Mouse (Mus musculus) retina, postnatal 7 days (tissue): ENCODE data around the gene Ddx54.

Source experiments
- DNase-seq: peaks from one replicate; pipeline ENCODE4 v3.0.0-alpha.2; 2012; ENCODE audit warnings: low read depth, low spot score

The Ddx54 gene

GRCm38 (mm10) chr5:120611416-120611815 is 1.1 kb upstream of the Ddx54 start:
- DNase-seq = no peak

GRCm38 (mm10) chr5:120612822-120613604 is 474 bp downstream of the Ddx54 start:
- peak; percentile 100 for DNase-seq

GRCm38 (mm10) chr5:120615903-120616302 is 3.4 kb downstream of the Ddx54 start:
- no peak for DNase-seq

- no peak for DNase-seq
Measured at GRCm38 (mm10) chr5:120618778-120619177, 6.2 kb downstream of the Ddx54 start.

GRCm38 (mm10) chr5:120619201-120619600 is 6.7 kb downstream of the Ddx54 start:
- no peak for DNase-seq

DNA sequence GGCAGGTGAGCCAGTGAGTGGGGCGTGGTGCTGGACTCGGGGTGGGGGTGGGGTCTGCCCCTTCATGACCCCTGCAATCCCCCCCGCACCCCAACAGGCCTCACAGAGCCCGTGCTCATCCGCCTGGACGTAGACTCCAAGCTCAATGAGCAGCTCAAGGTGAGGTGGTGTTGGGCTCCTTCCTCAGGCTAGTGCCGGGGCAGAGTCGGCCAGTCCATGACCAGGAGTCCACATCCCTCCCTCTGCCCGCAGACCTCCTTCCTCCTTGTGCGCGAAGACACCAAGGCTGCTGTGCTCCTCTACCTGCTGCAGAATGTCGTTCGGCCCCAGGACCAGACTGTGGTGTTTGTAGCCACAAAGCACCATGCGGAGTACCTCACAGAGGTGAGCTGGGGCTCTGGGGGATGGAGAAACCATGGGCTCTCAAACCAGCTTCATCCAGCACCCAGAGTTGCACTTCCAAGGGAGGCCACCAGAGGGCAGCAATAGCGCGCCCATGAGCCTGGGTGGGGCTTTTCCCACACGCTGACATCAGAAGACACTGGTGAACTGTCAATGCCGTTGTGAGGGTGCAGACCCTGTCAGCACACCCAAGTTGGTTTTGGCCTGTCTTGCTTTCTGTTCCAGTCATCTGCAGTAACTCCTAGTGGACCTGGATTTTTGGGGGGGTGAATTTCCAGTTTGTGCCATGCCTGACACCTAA is 8.0 kb downstream of the Ddx54 start:
- DNase-seq = peak; percentile 76

- no peak for DNase-seq
Measured at GRCm38 (mm10) chr5:120621078-120621765, 8.7 kb downstream of the Ddx54 start.

DNA sequence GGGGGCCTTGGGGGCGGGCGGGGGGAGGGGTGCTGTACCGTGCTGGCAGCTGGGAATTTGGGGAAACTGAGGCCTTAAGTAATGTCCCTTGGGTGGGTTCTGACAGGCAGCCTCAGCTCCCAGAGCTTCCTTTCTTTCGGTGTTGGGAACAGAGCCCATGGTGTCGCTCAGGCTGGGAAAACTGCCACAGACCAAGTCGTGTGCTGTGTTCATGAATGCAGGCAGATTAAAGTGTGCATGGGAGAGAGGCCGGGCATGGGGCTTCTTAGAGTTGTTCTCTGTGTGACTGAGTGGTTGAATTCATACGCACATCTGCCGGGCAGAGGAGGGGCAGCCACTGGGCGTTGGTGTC is 9.3 kb downstream of the Ddx54 start:
- no peak for DNase-seq

DNA sequence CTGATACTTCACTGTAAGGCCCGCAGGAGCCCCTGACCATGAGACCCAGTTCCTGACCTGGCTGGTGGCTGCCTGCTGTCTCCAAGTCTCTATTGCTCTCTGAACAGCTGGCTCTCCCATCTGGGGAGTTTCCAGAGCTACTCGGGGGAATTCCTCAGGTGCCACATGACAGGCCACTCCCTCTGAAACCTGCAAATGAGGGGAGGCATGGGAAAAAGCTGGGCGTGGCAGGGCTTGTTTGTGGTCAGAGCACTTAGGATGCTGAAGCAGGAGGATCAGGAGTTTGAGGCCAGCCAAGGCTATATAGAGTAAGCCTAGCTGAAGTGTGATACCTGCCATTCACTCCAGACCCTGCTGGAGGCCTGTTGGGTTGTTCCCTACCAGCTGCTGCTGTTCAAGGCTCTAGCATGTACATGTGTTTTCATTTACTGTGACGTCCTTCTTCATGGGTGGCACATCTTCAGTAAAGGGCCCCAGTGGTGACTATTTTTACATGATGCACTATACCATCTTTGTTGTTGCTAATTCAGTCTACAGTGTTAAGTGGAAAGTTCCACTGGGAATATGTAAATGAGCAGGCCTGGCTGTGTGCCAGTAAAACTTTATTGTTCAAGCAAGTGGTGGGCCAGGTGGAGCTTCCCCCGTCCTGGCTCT is 9.8 kb downstream of the Ddx54 start:
- DNase-seq = no peak

DNA sequence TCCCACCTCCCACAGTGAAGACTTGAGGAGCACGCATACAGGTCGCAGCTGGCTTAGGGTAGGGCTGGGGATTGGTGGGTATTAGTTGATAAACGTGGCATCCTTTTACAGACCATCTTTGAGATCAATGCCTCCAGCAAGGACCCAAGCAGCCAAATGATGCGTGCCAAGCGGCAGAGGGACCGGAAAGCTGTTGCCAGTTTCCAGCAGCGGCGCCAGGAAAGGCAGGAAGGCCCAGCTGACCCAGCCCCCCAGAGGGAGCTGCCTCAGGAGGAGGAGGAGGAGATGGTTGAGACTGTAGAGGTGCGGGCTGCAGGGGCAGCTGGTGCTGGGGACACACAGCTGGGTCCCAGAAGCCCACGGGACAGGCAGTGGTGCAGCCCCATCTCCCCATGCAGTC is 11.9 kb downstream of the Ddx54 start:
- DNase-seq = no peak

GRCm38 (mm10) chr5:120626399-120626798 is 13.9 kb downstream of the Ddx54 start:
- no peak for DNase-seq

DNA sequence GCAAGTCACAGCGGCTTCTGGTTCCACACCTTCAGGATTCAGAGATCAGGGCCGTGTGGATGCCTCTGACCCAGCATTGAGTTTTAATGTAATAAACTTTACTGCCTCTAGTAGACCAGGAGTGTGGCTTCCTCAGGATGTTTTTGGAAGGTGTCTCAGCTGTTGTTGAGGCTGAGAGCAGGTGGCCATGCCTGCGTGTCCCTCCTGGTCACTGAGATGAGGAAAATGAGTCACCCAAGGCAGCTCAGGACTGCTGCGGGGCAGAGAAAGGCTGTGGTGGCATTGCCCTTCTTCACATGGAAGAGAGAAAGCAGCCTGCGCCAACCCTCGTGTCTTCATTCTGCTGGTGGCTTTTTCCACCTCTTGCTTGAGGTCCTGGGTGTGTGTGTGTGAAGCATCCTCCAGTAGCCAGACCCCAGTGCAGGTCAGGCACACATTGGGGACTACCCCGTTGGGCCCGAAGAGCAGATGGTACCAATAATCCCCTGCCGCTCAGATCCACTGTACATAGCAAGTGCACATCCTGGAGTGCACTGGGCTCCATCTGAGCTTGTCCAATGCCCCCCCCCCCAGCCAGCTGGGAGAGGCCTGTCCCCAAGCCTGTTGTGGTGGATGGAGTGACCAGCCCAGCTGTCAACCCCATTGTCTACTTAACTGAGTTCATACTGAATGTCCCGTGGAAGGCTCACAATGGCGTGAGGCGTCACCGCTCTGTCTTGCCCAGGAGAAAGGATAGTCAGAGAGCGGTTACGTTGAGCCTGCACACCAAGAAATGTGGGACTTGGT is 15.2 kb downstream of the Ddx54 start:
- no peak for DNase-seq

DNA sequence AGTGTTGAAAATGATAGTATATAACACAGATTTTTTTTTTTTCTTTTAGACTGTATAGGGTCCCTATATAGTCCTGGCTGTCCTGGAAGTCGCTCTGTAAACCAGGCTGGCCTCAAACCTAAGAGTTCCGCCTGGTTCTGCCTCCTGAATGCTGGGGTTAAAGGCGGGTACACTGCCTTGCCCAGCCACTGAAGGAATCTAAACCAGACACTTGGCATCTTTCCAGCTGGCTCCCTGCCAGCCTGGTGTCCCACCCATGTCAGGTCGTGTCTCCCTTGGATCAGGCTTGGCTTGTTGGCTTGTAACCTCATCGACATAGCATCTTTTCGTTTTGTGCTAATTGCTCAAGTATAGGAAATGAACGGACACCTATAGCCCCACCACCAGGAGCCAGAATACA is 16.1 kb downstream of the Ddx54 start:
- no peak for DNase-seq

GRCm38 (mm10) chr5:120631128-120631527 is 18.6 kb downstream of the Ddx54 start:
- DNase-seq = no peak

DNA sequence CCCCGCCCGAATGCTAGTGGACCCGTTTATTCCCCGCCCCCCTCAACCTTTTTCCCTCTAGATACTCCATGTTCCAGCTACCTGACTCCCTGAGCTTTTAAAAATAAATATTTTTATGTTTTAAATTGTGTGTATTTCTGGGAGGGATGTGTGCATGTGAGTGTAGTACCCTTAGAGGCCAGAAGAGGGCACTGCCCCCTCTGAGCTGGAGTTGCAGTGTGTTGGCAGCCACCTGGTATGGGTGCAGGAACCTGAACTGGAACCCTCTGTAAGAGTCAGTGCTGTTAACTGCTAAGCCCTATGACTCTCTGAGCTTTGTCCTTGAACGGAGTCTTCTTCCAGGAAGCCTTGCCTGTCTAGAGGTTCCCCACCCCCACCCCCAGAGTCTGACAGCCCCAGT is 19.4 kb downstream of the Ddx54 start:
- no peak for DNase-seq

- no peak for DNase-seq
Measured at GRCm38 (mm10) chr5:120634131-120634530, 21.6 kb downstream of the Ddx54 start, which contains the start of gene Cfap73. TSS of gene Cfap73 (minus strand) at chr5:120634235.

GRCm38 (mm10) chr5:120634860-120635259 is 22.3 kb downstream of the Ddx54 start:
- no peak for DNase-seq

GRCm38 (mm10) chr5:120635633-120636032 is 23.1 kb downstream of the Ddx54 start:
- no peak for DNase-seq

DNA sequence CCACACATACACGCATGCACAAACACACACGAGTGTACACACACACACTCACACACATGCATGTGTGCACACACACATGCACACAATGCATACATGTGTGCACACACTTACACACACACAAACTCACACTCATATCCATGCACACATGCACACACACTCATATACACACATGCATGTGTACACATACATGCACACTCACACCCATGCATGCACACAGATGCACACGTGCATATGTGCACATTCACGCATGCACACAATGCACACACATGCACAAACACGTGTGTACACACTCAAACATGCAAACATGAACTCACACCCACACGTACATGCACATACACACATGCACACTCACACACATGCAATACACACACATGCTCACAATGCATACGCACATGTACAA is 27.6 kb downstream of the Ddx54 start:
- DNase-seq = no peak

- no peak for DNase-seq
Measured at GRCm38 (mm10) chr5:120643365-120644085, 31.0 kb downstream of the Ddx54 start.

- DNase-seq = no peak
Measured at GRCm38 (mm10) chr5:120644227-120644626, 31.7 kb downstream of the Ddx54 start.
